Mouse (Mus musculus): ENCODE results near the gene Ptprcap.

The Ptprcap gene

GRCm38 (mm10) chr19:4203604-4204326, 50.4 kb downstream of the Ptprcap start:
- in situ Hi-C loops (cut with MboI; ENCODE audit: low pct_unique_long_range_greater_than_20kb in 1 of 2, low sequenced_read_pairs in 2 of 2, unreplicated experiment in 1 of 2), result no loop called here

- in situ Hi-C loops (cut with MboI; ENCODE audit: low pct_unique_long_range_greater_than_20kb in 1 of 2, low sequenced_read_pairs in 2 of 2, unreplicated experiment in 1 of 2), result loop anchor here in 1 of 2 experiments (5.0 kb wide), 1 partner anchor 37 kb away; no protein-coding TSS in a partner anchor
These were observed 51.5 kb downstream of the Ptprcap start for GRCm38 (mm10) chr19:4204889-4205288.
